ENCODE assay signal across 1 mouse cellular context in the genomic region with DNA sequence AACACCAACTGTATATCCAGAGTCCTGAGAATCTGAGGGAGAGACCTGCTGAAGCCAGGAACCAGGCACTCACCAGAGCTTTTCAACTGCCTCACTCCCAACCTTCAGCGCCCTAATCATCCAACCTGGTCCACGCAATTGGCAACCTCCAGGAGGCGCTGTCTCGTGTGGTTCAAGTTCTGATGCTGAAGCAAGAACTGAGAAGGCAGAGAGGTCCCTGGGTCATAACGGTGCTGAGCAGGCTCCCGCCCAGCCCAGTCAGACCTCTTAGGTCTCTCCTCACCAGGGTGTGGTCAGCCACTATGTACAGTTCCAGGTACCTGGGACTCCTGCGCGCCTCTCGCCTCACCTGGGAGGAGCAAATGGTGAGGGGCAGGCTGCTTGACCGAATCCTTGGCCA.
TF ChIP-seq lines count a peak whose summit lies in the region.

No protein-coding gene starts in this region.

TF ChIP-seq in ES-E14, 5 proteins besides CTCF, POLR2A, EP300 and RAD21:
- TF ChIP-seq HCFC1 (IDR thresholded peaks at IDR 0.05; ENCODE audit: borderline replicate concordance, insufficient read depth, low read length) (no peak), MAFK (IDR thresholded peaks at IDR 0.05; ENCODE audit: insufficient read depth, low read depth, low read length) (no peak), ZC3H11A (IDR thresholded peaks at IDR 0.05; ENCODE audit: borderline replicate concordance, low read depth, low read length) (no peak), CHD2 (IDR thresholded peaks at IDR 0.05; ENCODE audit: low read depth, low read length) (no peak), ZNF384 (IDR thresholded peaks at IDR 0.05; ENCODE audit: low read depth, low read length) (no peak)
